Comparison of ENCODE assay signal across 29 mouse cellular contexts in the genomic region with DNA sequence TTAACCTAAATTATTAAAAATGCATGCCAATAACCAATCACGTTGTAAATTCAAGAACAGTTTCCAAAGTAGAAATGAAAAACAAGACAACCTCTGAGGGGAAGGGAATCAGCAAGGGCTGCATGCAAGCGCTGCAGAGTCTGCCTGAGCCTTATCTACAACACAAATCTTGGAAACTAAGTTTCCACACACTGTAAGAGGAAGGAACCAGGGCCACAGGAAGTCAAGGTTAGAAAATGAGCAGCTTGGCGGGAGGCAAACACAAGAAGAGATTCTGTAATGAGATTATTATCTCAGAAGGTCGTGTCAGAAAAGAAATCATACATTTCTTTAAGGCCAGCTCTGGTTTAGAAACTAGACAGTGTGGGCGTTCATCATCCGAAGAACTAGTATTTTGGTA.
DNase-seq lines count a peak whose midpoint lies in the region; ATAC-seq lines count a peak whose summit lies in the region.
"Had no signal": no experiment of that assay in that cellular context is flagged by ENCODE, and none has a peak within 500 bp of the region (broad histone marks: within the 10 kb centered on the region; RNA-seq: fewer than 3 reads in every experiment).

No protein-coding gene starts in this region.

- peaks cover 31% of the 10 kb centered on the region for H3K36me3 ChIP-seq in heart, embryonic 12.5 days
- H3K36me3 ChIP-seq in kidney, embryonic 14.5 days (ENCODE audit: control insufficient read depth, insufficient read depth, low read length): peaks cover 6% of the 10 kb centered on the region; the same call in 1 of the 2 replicates
- H3K36me3 ChIP-seq: liver, embryonic 12.5 days; midbrain, embryonic 10.5 days; midbrain, embryonic 15.5 days had no signal

- no peak overlapping the region for H3K4me3 ChIP-seq in heart, embryonic 12.5 days
- no peak overlapping the region for H3K4me3 ChIP-seq in kidney, embryonic 14.5 days (ENCODE audit: low read length)
- H3K4me3 ChIP-seq: erythroblast, embryonic 14.5 days; heart, embryonic 10.5 days; liver, embryonic 12.5 days; midbrain, embryonic 10.5 days; midbrain, embryonic 15.5 days had no signal

- no peaks in the 10 kb centered on the region for H3K9me3 ChIP-seq in heart, embryonic 12.5 days (replicated peaks)
- no peaks in the 10 kb centered on the region for H3K9me3 ChIP-seq in kidney, embryonic 14.5 days (ENCODE audit: control insufficient read depth, low read length)
- H3K9me3 ChIP-seq: heart, embryonic 10.5 days; liver, embryonic 12.5 days; midbrain, embryonic 10.5 days; midbrain, embryonic 15.5 days had no signal

- ATAC-seq in activated CD4-positive, CD25-positive, alpha-beta regulatory T cell, adult 4 months: peak; percentile 93
- peak; percentile 91 for ATAC-seq in inflammation-experienced regulatory T-cells, adult 6 months
- no peak for ATAC-seq in heart, embryonic 12.5 days (ENCODE audit: insufficient number of reproducible peaks, low FRiP score)
- no peak for ATAC-seq in kidney, embryonic 14.5 days (ENCODE audit: low FRiP score, low TSS enrichment)
- ATAC-seq: forebrain, postnatal 0 days; liver, embryonic 12.5 days; midbrain, embryonic 15.5 days had no signal

- no peak overlapping the region for H3K4me2 ChIP-seq in heart, embryonic 12.5 days
- no peak overlapping the region for H3K4me2 ChIP-seq in kidney, embryonic 14.5 days (replicated peaks; ENCODE audit: low read depth, low read length)
- H3K4me2 ChIP-seq: hindbrain, embryonic 14.5 days; liver, embryonic 12.5 days; midbrain, embryonic 15.5 days had no signal

- H3K4me1 ChIP-seq in heart, embryonic 12.5 days (replicated peaks): peaks cover 13% of the 10 kb centered on the region
- no peaks in the 10 kb centered on the region for H3K4me1 ChIP-seq in kidney, embryonic 14.5 days (ENCODE audit: control insufficient read depth, insufficient read depth, low read length)
- H3K4me1 ChIP-seq: liver, embryonic 12.5 days; midbrain, embryonic 10.5 days; midbrain, embryonic 15.5 days had no signal

- 61% methylated on average over 6 of the region's 6 CpGs for WGBS in heart, embryonic 12.5 days
- WGBS in kidney, embryonic 14.5 days: 68% methylated on average over 6 of the region's 6 CpGs

- DNase-seq in thymus, postnatal 0 days (ENCODE audit: low spot score): peak; percentile 8
- DNase-seq in thymus, adult 18-20 months: no peak
- no peak for DNase-seq in urinary bladder, postnatal 4 days (ENCODE audit: low spot score in 2 of 2)
- DNase-seq: B cell, adult 2 months; cerebellum, adult 18-20 months; cerebellum, postnatal 10 days; forebrain, postnatal 0 days; gastrocnemius, postnatal 14 days; heart, adult 11 months; heart, postnatal 36 days; kidney, adult 18-20 months; kidney, postnatal 4 days; left cerebral cortex, postnatal 4 days; lung, adult 2 months; lung, postnatal 10 days; right cerebral cortex, adult 18-20 months; right cerebral cortex, postnatal 4 days had no signal

- no peak overlapping the region for H3K9ac ChIP-seq in heart, embryonic 12.5 days
- H3K9ac ChIP-seq in kidney, embryonic 14.5 days (ENCODE audit: low read depth, low read length): no peak overlapping the region
- H3K9ac ChIP-seq: forebrain, postnatal 0 days; hindbrain, embryonic 14.5 days; liver, embryonic 12.5 days; midbrain, embryonic 15.5 days had no signal

- no peaks in the 10 kb centered on the region for H3K27me3 ChIP-seq in heart, embryonic 12.5 days (replicated peaks)
- H3K27me3 ChIP-seq in kidney, embryonic 14.5 days (ENCODE audit: control insufficient read depth, insufficient read depth, low read length): no peaks in the 10 kb centered on the region
- H3K27me3 ChIP-seq: liver, embryonic 12.5 days; midbrain, embryonic 15.5 days had no signal

- H3K27ac ChIP-seq in heart, embryonic 12.5 days (ENCODE audit: poor library complexity, severe bottlenecking): no peak overlapping the region
- H3K27ac ChIP-seq in kidney, embryonic 14.5 days (ENCODE audit: low read depth, low read length): no peak overlapping the region
- H3K27ac ChIP-seq: heart, embryonic 10.5 days; hindbrain, embryonic 14.5 days; kidney, postnatal 0 days; liver, embryonic 12.5 days; macrophage; midbrain, embryonic 10.5 days; midbrain, embryonic 15.5 days had no signal

Comparison
In these comparisons a context has a peak if more than half of its experiments do, and no peak if none do; other contexts are left out.
1. ATAC-seq: peak in activated CD4-positive, CD25-positive, alpha-beta regulatory T cell, adult 4 months (single experiment) and inflammation-experienced regulatory T-cells, adult 6 months (single experiment); none in heart, embryonic 12.5 days (single experiment) and kidney, embryonic 14.5 days (single experiment).